Mouse (Mus musculus): ENCODE data around the gene Insl3. TPM values are rescaled to one million over a fixed set of nuclear protein-coding genes. Genes with fewer than 3 reads are reported as not detected.
A peak's percentile ranks its signal among the peaks of the same experiment; 100 is the strongest.

Gene Insl3
- total and polyA plus RNA-seq, 3 experiments: 0.54 to 4.4 TPM; not detected in 1

GRCm38 (mm10) chr8:71709134-71709799, 20.3 kb downstream of the Insl3 start:
- H3K79me2 ChIP-seq (ENCODE audit: control insufficient read depth, insufficient read depth, low read length, poor library complexity): no peaks in the 10 kb centered on the region
- H3K27me3 ChIP-seq (ENCODE audit: control insufficient read depth in 1 of 2, insufficient read depth in 2 of 2, low read length in 2 of 2): no peaks in the 10 kb centered on the region
- no peak overlapping the region for H3K9ac ChIP-seq (ENCODE audit: control insufficient read depth, low read depth, low read length, poor library complexity, severe bottlenecking)
- no peaks in the 10 kb centered on the region for H3K36me3 ChIP-seq (ENCODE audit: control insufficient read depth in 1 of 2, insufficient read depth in 2 of 2, low read length in 2 of 2)
- H3K9me3 ChIP-seq (replicated peaks; ENCODE audit: insufficient read depth, low read length): no peaks in the 10 kb centered on the region
- no peak overlapping the region for H3K4me3 ChIP-seq (ENCODE audit: control insufficient read depth in 1 of 2, insufficient read depth in 1 of 2, low read depth in 2 of 2, low read length in 2 of 2)
- TF ChIP-seq JUND (IDR thresholded peaks at IDR 0.05; ENCODE audit: low read depth, low read length): no peak
- TF ChIP-seq SIN3A (IDR thresholded peaks at IDR 0.05; ENCODE audit: low read length): no peak
- no peak for TF ChIP-seq CHD2 (IDR thresholded peaks at IDR 0.05; ENCODE audit: low read length)
- no peak for TF ChIP-seq MAZ (IDR thresholded peaks at IDR 0.05; ENCODE audit: low read depth, low read length)
- TF ChIP-seq NELFE (IDR thresholded peaks at IDR 0.05; ENCODE audit: low read depth, low read length): no peak
- TF ChIP-seq GABPA (IDR thresholded peaks at IDR 0.05; ENCODE audit: low read depth, low read length): no peak
- no peak for TF ChIP-seq TCF12 (IDR thresholded peaks at IDR 0.05; ENCODE audit: low read depth, low read length)
- TF ChIP-seq POLR2AphosphoS2 (IDR thresholded peaks at IDR 0.05; ENCODE audit: low read length): no peak
- no peak for TF ChIP-seq MAFK (IDR thresholded peaks at IDR 0.05; ENCODE audit: borderline replicate concordance, low read depth, low read length)
- TF ChIP-seq TAL1 (IDR thresholded peaks at IDR 0.05; ENCODE audit: low read length): no peak
- TF ChIP-seq USF2 (IDR thresholded peaks at IDR 0.05; ENCODE audit: borderline replicate concordance in 1 of 2, insufficient read depth in 1 of 2, low read depth in 1 of 2, low read length in 2 of 2): no peak
- TF ChIP-seq HCFC1 (IDR thresholded peaks at IDR 0.05; ENCODE audit: low read depth, low read length): no peak
- TF ChIP-seq RAD21 (IDR thresholded peaks at IDR 0.05; ENCODE audit: low read depth, low read length): no peak
- TF ChIP-seq MYB (IDR thresholded peaks at IDR 0.05; ENCODE audit: low read depth, low read length): no peak
- no peak for TF ChIP-seq RCOR1 (IDR thresholded peaks at IDR 0.05; ENCODE audit: low read depth, low read length)
- TF ChIP-seq CHD1 (IDR thresholded peaks at IDR 0.05; ENCODE audit: low read depth, low read length): no peak
- no peak for TF ChIP-seq BHLHE40 (IDR thresholded peaks at IDR 0.05; ENCODE audit: borderline replicate concordance, low read depth, low read length)
- H3K4me1 ChIP-seq (ENCODE audit: control insufficient read depth in 1 of 2, insufficient read depth in 2 of 2, low read length in 2 of 2): no peaks in the 10 kb centered on the region
- no peak overlapping the region for H3K27ac ChIP-seq (ENCODE audit: control insufficient read depth, low read depth, low read length)
- no peak for DNase-seq (ENCODE audit: low read depth, low spot score)

- H3K4me3 ChIP-seq (ENCODE audit: control insufficient read depth in 1 of 2, insufficient read depth in 1 of 2, low read depth in 2 of 2, low read length in 2 of 2): no peak overlapping the region
- no peaks in the 10 kb centered on the region for H3K9me3 ChIP-seq (replicated peaks; ENCODE audit: insufficient read depth, low read length)
- H3K79me2 ChIP-seq (ENCODE audit: control insufficient read depth, insufficient read depth, low read length, poor library complexity): no peaks in the 10 kb centered on the region
- H3K36me3 ChIP-seq (ENCODE audit: control insufficient read depth in 1 of 2, insufficient read depth in 2 of 2, low read length in 2 of 2): no peaks in the 10 kb centered on the region
- H3K9ac ChIP-seq (ENCODE audit: control insufficient read depth, low read depth, low read length, poor library complexity, severe bottlenecking): no peak overlapping the region
- H3K27ac ChIP-seq (ENCODE audit: control insufficient read depth, low read depth, low read length): no peak overlapping the region
- peak; percentile 75 for DNase-seq (ENCODE audit: low read depth, low spot score)
- no peaks in the 10 kb centered on the region for H3K4me1 ChIP-seq (ENCODE audit: control insufficient read depth in 1 of 2, insufficient read depth in 2 of 2, low read length in 2 of 2)
- H3K27me3 ChIP-seq (ENCODE audit: control insufficient read depth in 1 of 2, insufficient read depth in 2 of 2, low read length in 2 of 2): no peaks in the 10 kb centered on the region
- TF ChIP-seq ZC3H11A (IDR thresholded peaks at IDR 0.05; ENCODE audit: low read depth, low read length) (peak; percentile 68), E2F4 (IDR thresholded peaks at IDR 0.05; ENCODE audit: borderline replicate concordance, low read depth, low read length) (no peak), POLR2AphosphoS2 (IDR thresholded peaks at IDR 0.05; ENCODE audit: low read length) (no peak), NRF1 (IDR thresholded peaks at IDR 0.05; ENCODE audit: insufficient read depth, low read depth, low read length, poor library complexity, severe bottlenecking) (no peak), ETS1 (IDR thresholded peaks at IDR 0.05; ENCODE audit: low read depth, low read length) (no peak), USF1 (IDR thresholded peaks at IDR 0.05; ENCODE audit: low read depth, low read length) (no peak), POLR2A (IDR thresholded peaks at IDR 0.05; ENCODE audit: control insufficient read depth in 1 of 2, insufficient read depth in 1 of 2, low read depth in 1 of 2, low read length in 2 of 2, poor library complexity in 1 of 2) (no peak), TAL1 (IDR thresholded peaks at IDR 0.05; ENCODE audit: low read length) (no peak), KAT2A (conservative IDR thresholded peaks at IDR 0.05; ENCODE audit: low read depth, low read length) (no peak), MEF2A (IDR thresholded peaks at IDR 0.05; ENCODE audit: extremely low read depth, insufficient replicate concordance, low read depth, low read length, poor library complexity, severe bottlenecking) (no peak), MAX (IDR thresholded peaks at IDR 0.05; ENCODE audit: low read length) (0 out of 2 replicates have a peak, but pooled peaks have one; percentile 18), RAD21 (IDR thresholded peaks at IDR 0.05; ENCODE audit: low read depth, low read length) (peak; percentile 72), GABPA (IDR thresholded peaks at IDR 0.05; ENCODE audit: low read depth, low read length) (no peak), ZMIZ1 (IDR thresholded peaks at IDR 0.05; ENCODE audit: low read depth, low read length) (no peak), GATA1 (IDR thresholded peaks at IDR 0.05; ENCODE audit: low read depth, low read length) (no peak), MAZ (IDR thresholded peaks at IDR 0.05; ENCODE audit: low read depth, low read length) (0 out of 2 replicates have a peak, but pooled peaks have one; percentile 47), JUND (IDR thresholded peaks at IDR 0.05; ENCODE audit: low read depth, low read length) (no peak), MXI1 (IDR thresholded peaks at IDR 0.05; ENCODE audit: low read depth, low read length) (no peak), TBP (IDR thresholded peaks at IDR 0.05; ENCODE audit: low read depth, low read length) (no peak)
Observed at GRCm38 (mm10) chr8:71709800-71710446, 20.9 kb downstream of the Insl3 start.
